Mouse (Mus musculus) small intestine, adult 2 months (tissue): ENCODE measurements around the gene Itprip. TPM values are rescaled to one million over a fixed set of nuclear protein-coding genes. Genes with fewer than 3 reads are reported as not detected.
"Not testable (repeated sequence)": the region's sequence is repeated elsewhere in the genome, so short reads cannot be mapped to it uniquely, and the experiment has no call there.

Experiments
- H3K27ac ChIP-seq: fragments of 200-500 bp; 2 replicates; pipeline ENCODE4 v1.5.1; 2012; ENCODE audit warnings: low read depth, low read length, control low read depth, inconsistent platforms; ENCODE audit not compliant: insufficient read depth
- H3K27me3 ChIP-seq: fragments of 200-500 bp; 2 replicates; pipeline ENCODE4 v1.6.1; 2012; ENCODE audit warnings: mild to moderate bottlenecking, moderate library complexity, low read length, inconsistent platforms; ENCODE audit not compliant: control insufficient read depth, insufficient read depth
- H3K36me3 ChIP-seq: fragments of 200-500 bp; 2 replicates; pipeline ENCODE4 v1.6.1; 2012; ENCODE audit warnings: mild to moderate bottlenecking, low read length, control low read depth, inconsistent platforms; ENCODE audit not compliant: control insufficient read depth, insufficient read depth
- H3K4me1 ChIP-seq: fragments of 200-500 bp; 2 replicates; pipeline ENCODE4 v1.6.1; 2012; ENCODE audit warnings: low read length, inconsistent platforms, mixed read lengths; ENCODE audit not compliant: control insufficient read depth, insufficient read depth, insufficient read length
- H3K4me3 ChIP-seq: fragments of 200-500 bp; 2 replicates; pipeline ENCODE4 v1.5.1; 2012; ENCODE audit warnings: low read depth, mild to moderate bottlenecking, control low read depth, inconsistent platforms, low read length, moderate library complexity
- CTCF ChIP-seq: fragments of 200-500 bp; IDR thresholded peaks from 2 replicates; pipeline ENCODE4 v1.5.1; 2012; ENCODE audit warnings: low read depth, mild to moderate bottlenecking, control low read depth, inconsistent platforms, low read length, moderate library complexity, mixed read lengths; ENCODE audit not compliant: insufficient replicate concordance, insufficient read length; ENCODE audit errors: extremely low read depth
- POLR2A ChIP-seq: fragments of 200-500 bp; IDR thresholded peaks from 2 replicates; pipeline ENCODE4 v1.6.1; 2012; ENCODE audit warnings: low read depth, mild to moderate bottlenecking, control low read depth, inconsistent platforms, low read length, moderate library complexity
- WGBS: fragments of 180-500 bp; shearing (Covaris S2); methylation state at CpG from one replicate; pipeline ENCODE4 v1.1.7; 2018; 5-methylcytosine and 5-hydroxymethylcytosine counted together
- polyA plus RNA-seq: library from polyadenylated mRNA; depleted of rRNA; stranded (reverse); fragments of >200 nt; gene quantifications from 2 replicates; pipeline ENCODE4 v1.2.3, GENCODE M21; 2012

Gene Itprip
- polyA plus RNA-seq, 1 experiment = 3.2 TPM

- Histone ChIP-seq H3K4me3 (no peak overlapping the region), H3K27ac (no peak overlapping the region), H3K4me1 (peaks cover 2% of the 10 kb centered on the region; the same call in 1 of the 2 replicates), H3K27me3 (no peaks in the 10 kb centered on the region), H3K36me3 (peaks cover 46% of the 10 kb centered on the region)
- 92% methylated on average over 3 of the region's 3 CpGs for WGBS
- TF ChIP-seq CTCF (no peak), POLR2A (no peak)
Measured at GRCm38 (mm10) chr19:47862581-47862980, 56.5 kb downstream of the Itprip start.

- 83% methylated on average over 8 of the region's 8 CpGs for WGBS
- Histone ChIP-seq H3K27me3 (no peaks in the 10 kb centered on the region), H3K27ac (no peak overlapping the region), H3K36me3 (peaks cover 46% of the 10 kb centered on the region), H3K4me3 (no peak overlapping the region), H3K4me1 (peaks cover 5% of the 10 kb centered on the region)
- no peak for TF ChIP-seq CTCF
Measured at GRCm38 (mm10) chr19:47859180-47859579, 59.9 kb downstream of the Itprip start.

DNA sequence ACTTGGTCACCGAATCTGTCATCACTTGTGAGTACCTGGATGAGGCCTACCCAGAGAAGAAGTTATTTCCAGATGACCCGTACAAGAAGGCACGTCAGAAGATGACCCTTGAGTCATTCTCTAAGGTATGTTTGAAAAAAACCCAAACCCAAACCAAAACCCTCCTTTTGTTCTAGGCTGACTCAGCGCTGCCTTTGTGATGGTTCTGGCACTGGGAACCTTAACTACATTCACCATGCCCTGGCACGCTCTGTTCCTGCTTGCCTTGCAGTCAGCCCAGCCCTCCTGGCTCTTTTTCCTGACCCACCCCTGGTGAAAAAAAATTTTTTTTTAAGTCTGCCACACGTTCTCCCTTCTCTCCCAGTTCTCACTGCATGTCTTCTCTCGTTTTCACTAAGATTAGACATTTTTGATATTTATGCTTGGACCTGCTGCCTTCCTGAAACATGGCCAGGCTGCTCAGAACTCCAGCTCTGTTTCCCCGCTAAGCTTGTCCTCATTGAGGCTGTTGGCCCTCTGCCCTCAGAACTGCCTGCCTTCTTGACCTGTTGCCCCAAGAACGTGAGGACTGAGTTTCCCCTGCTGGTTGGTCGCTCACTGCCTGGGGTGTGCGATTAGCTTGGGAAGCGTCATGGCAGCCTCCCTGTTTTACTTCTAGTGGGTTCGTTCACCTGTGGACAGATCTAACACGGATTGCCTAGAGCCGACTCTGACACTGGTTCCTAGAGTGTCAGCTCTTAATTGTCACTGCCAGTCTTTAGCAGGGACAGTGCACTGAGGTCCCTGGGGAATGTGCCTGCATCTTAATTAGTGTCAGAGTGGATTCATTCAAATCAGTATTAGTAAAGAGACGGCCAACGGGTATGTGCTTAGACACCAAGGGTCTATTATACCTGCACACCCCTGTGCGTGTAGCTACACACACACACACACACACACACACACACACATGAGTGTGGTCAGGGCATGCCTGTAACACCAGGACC lies 60.8 kb downstream of the Itprip start:
- 81% methylated on average over 18 of the region's 18 CpGs for WGBS
- H3K36me3 ChIP-seq = peaks cover 43% of the 10 kb centered on the region
- H3K27ac ChIP-seq = no peak overlapping the region
- no peak overlapping the region for H3K4me3 ChIP-seq
- H3K4me1 ChIP-seq = peaks cover 5% of the 10 kb centered on the region
- H3K27me3 ChIP-seq = no peaks in the 10 kb centered on the region
- TF ChIP-seq POLR2A (no peak), CTCF (no peak)

DNA sequence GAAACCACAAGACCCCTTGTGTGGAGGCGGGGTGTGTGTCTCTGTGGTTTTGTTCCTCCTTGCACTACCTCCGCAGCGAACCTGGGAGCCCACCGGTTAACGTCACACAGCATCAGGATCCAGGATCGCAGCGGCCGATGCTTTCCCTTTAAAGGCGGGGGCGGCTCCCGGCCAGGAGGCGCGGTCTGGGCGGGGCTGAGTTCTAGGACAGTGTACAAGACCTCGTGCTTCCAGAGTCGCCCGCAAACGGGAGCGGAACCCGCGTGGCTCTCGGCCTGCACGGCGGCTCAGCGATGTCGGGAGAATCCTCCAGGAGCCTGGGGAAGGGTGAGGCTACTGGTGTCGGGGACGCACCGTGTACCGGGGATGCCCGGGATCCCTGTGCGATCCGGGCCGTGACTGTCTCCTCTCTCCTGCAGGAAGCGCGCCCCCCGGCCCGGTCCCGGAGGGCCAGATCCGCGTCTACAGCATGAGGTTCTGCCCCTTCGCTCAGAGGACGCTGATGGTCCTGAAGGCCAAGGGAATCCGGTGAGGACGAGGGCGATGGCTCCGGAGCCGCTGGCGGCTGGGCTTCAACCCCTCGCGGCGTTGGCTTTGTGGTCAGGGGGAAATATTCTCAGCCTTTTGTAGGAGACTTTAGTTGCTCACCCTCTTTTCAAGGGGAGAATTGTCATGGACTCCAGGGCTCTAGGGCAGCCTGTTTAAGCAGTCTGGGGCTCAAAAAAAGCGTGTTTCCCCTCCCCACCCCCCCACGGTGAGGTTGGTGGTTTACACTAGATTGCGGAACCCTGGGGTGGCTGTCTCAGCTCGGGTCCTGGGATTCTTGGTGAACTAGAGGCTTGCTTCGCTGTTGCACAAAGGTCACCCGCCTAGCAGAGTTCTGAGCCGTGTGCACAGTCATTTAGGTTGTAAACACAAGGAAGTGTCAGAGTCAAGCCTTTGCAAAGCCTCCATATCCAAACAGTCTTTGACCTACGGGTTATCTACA lies 64.0 kb downstream of the Itprip start, which contains the start of gene Gsto1:
Gene Gsto1 (plus strand): TSS at position 175 of the 988 bp plus-strand sequence.
- Histone ChIP-seq H3K27ac (peak within 1 kb of the TSS; percentile 66), H3K4me3 (peak within 1 kb of the TSS; percentile 82), H3K27me3 (no peaks in the 10 kb centered on the region), H3K4me1 (peaks cover 4% of the 10 kb centered on the region), H3K36me3 (peaks cover 24% of the 10 kb centered on the region)
- TF ChIP-seq POLR2A (peak; percentile 98), CTCF (no peak)
- WGBS = under 1% methylated on average over 60 of the region's 60 CpGs

GRCm38 (mm10) chr19:47853951-47854795 lies 64.9 kb downstream of the Itprip start:
- TF ChIP-seq POLR2A = no peak
- no peak for TF ChIP-seq CTCF
- no peak overlapping the region for H3K27ac ChIP-seq
- 22% methylated on average over 13 of the region's 13 CpGs for WGBS
- peaks cover 18% of the 10 kb centered on the region for H3K36me3 ChIP-seq
- no peaks in the 10 kb centered on the region for H3K27me3 ChIP-seq
- H3K4me3 ChIP-seq = peak overlapping the region; percentile 82
- H3K4me1 ChIP-seq = peaks cover 3% of the 10 kb centered on the region

GRCm38 (mm10) chr19:47853053-47853452 lies 66.0 kb downstream of the Itprip start:
- TF ChIP-seq POLR2A (no peak), CTCF (no peak)
- peaks cover 3% of the 10 kb centered on the region for H3K4me1 ChIP-seq
- no peak overlapping the region for H3K4me3 ChIP-seq
- peaks cover 7% of the 10 kb centered on the region for H3K36me3 ChIP-seq
- H3K27ac ChIP-seq = no peak overlapping the region
- 88% methylated on average over 3 of the region's 3 CpGs for WGBS
- no peaks in the 10 kb centered on the region for H3K27me3 ChIP-seq

DNA sequence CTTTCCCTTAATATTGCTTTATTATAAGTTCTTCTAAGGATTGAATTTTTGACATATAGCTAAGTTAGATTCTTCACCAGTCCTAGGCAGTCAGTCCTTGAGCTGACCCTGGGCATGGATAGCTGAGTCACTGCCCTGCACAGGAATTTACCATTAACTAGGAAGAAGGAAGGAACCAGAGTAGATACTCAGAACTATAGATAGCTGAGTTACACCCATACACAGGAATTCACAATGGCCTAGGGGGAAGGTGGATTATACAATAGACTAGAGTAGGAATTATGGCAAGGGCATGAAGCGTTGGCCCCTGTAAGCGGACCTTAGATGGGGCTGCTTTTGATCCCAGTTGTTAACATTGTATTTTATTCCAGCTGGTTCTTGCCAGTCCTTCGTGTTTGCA lies 67.0 kb downstream of the Itprip start:
- not testable (repeated sequence) for H3K27ac ChIP-seq
- WGBS = 84% methylated on average over 3 of the region's 3 CpGs

More for the DNA sequence above, 67.0 kb downstream of the Itprip start:
- H3K4me1 ChIP-seq, H3K36me3 ChIP-seq, H3K27me3 ChIP-seq, H3K4me3 ChIP-seq: not testable (repeated sequence)
